Mouse (Mus musculus): ENCODE data around the gene Fermt2. TPM values are rescaled to one million over a fixed set of nuclear protein-coding genes. Genes with fewer than 3 reads are reported as not detected.
"Not testable (repeated sequence)": the region's sequence is repeated elsewhere in the genome, so short reads cannot be mapped to it uniquely, and the experiment has no call there.

Fermt2 gene
- polyA plus RNA-seq, 1 experiment from 2014 or later: 60.5 TPM

GRCm38 (mm10) chr14:45507032-45507431 lies 22.9 kb downstream of the Fermt2 start:
- Histone ChIP-seq H3K4me1 (peaks cover 18% of the 10 kb centered on the region), H3K9me3 (replicated peaks) (no peaks in the 10 kb centered on the region), H3K36me3 (ENCODE audit: poor library complexity, severe bottlenecking) (peaks cover 17% of the 10 kb centered on the region), H3K9ac (0 out of 2 replicates have a peak overlapping the region, but pooled peaks have one; percentile 21), H3K4me3 (no peak overlapping the region), H3K27me3 (no peaks in the 10 kb centered on the region), H3K4me2 (no peak overlapping the region), H3K27ac (peak overlapping the region; percentile 64)
- 18% methylated on average over 6 of the region's 6 CpGs for WGBS
- ATAC-seq: peak; percentile 33; the same call in 1 of the 2 replicates

DNA sequence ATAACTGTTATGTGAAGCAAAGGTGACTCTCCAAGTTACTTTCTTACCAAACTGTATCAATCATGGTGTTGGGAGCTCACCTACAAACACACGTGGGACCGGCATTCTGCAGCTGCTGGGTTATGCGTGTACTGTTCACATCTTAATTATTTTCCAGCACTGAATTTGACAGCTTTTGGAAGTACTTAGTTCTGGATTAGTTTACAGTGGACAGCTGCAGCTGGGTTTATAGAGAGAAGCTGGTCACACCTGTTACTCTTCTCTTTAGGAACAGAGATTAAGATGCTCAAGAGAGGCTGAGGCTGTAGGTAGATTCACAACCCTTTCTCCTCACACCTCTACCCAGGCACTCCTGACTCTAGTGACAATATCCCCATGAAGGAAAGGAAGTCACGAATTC lies 23.8 kb downstream of the Fermt2 start:
- ATAC-seq: no peak
- Histone ChIP-seq H3K4me2 (no peak overlapping the region), H3K4me1 (peaks cover 18% of the 10 kb centered on the region), H3K4me3 (no peak overlapping the region), H3K9ac (no peak overlapping the region), H3K36me3 (ENCODE audit: poor library complexity, severe bottlenecking) (peaks cover 17% of the 10 kb centered on the region), H3K27me3 (no peaks in the 10 kb centered on the region), H3K27ac (no peak overlapping the region), H3K9me3 (replicated peaks) (no peaks in the 10 kb centered on the region)
- WGBS: 97% methylated on average over 4 of the region's 4 CpGs

DNA sequence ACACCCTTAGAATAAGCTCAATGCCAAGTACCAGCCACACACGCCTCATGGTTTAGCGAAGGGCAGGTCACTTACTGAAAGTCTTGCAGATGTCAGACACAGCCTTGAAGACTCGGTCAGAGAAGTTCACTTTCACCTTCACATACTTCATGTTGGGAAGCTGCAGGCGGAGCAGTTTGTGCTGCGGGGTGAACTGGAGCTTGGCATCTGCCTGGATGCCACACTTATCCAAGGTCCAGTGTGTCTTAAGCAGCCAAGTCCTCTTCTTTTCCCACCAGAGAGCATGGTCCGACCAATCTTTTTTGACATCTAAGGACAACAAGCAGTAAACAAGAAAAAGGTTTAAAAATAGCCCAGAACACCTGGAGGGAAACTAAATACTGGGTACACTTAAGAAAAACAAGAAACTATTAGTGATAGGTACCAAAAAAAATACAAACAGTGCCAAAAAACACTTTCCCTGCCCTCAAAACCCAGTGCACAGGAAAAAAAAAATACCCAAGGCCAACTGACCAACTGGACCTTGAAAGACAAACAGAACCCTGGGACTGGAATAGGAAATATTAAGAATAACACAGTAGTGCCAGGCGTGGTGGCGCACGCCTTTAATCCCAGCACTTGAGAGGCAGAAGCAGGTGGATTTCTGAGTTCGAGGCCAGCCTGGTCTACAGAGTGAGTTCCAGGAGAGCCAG lies 25.4 kb downstream of the Fermt2 start:
- 89% methylated on average over 10 of the region's 10 CpGs for WGBS
- H3K9ac ChIP-seq: no peak overlapping the region
- H3K36me3 ChIP-seq (ENCODE audit: poor library complexity, severe bottlenecking): peaks cover 22% of the 10 kb centered on the region
- no peaks in the 10 kb centered on the region for H3K27me3 ChIP-seq
- no peaks in the 10 kb centered on the region for H3K9me3 ChIP-seq (replicated peaks)
- H3K27ac ChIP-seq: no peak overlapping the region
- no peak for ATAC-seq
- no peak overlapping the region for H3K4me2 ChIP-seq
- peaks cover 22% of the 10 kb centered on the region for H3K4me1 ChIP-seq
- no peak overlapping the region for H3K4me3 ChIP-seq

DNA sequence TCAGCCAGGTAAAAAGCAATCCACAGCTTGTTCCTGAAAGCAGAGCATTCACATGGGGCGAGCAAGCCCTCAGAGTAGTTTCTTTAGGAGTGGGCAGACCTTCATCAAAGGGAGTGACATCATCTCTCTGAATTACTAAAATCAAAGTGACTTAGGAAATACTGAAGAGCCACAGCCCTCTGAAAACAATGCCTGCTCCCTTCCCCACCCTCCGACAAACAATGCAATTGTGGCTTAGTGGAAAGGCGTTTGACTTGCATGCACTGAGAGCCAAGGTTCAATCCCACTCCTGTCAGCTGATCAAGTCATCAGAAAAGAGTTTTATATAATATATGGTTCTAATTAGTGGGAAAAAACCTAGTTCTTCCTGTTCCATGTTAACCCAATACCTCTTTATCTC lies 26.0 kb downstream of the Fermt2 start:
- Histone ChIP-seq H3K27ac (no peak overlapping the region), H3K4me2 (no peak overlapping the region), H3K4me1 (peaks cover 22% of the 10 kb centered on the region), H3K4me3 (no peak overlapping the region), H3K9ac (no peak overlapping the region), H3K36me3 (ENCODE audit: poor library complexity, severe bottlenecking) (peaks cover 23% of the 10 kb centered on the region), H3K27me3 (no peaks in the 10 kb centered on the region), H3K9me3 (replicated peaks) (no peaks in the 10 kb centered on the region)
- WGBS: 68% methylated on average over 3 of the region's 3 CpGs
- no peak for ATAC-seq

DNA sequence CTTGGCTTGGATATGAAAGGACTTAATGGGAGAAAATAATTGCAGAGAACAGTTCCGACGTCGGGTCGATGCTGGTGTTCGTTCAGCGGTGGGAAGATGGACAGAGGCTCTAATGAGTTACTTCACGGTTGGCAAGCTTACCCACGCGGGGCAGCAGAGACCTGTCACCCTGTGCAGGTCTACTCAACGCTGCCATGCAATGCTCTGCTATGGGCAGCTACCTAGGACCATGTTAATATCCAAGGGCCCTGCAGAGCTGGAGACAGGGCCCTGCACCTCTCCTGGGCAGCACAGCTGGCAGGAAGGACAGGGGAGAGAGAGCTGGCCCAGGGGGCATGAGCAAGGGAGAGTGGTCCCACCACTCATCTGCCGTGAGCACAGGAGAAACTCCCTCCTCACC lies 29.9 kb downstream of the Fermt2 start:
- H3K36me3 ChIP-seq (ENCODE audit: poor library complexity, severe bottlenecking): peaks cover 44% of the 10 kb centered on the region
- no peak overlapping the region for H3K9ac ChIP-seq
- no peak overlapping the region for H3K4me3 ChIP-seq
- 0 out of 2 replicates have a peak, but pooled peaks cover 4% of the 10 kb centered on the region for H3K9me3 ChIP-seq (replicated peaks)
- 73% methylated on average over 11 of the region's 11 CpGs for WGBS
- ATAC-seq: 0 out of 2 replicates have a peak, but pooled peaks have one; percentile 19
- H3K27ac ChIP-seq: no peak overlapping the region
- H3K4me2 ChIP-seq: no peak overlapping the region
- peaks cover 4% of the 10 kb centered on the region; the same call in 1 of the 2 replicates for H3K4me1 ChIP-seq
- H3K27me3 ChIP-seq: no peaks in the 10 kb centered on the region

DNA sequence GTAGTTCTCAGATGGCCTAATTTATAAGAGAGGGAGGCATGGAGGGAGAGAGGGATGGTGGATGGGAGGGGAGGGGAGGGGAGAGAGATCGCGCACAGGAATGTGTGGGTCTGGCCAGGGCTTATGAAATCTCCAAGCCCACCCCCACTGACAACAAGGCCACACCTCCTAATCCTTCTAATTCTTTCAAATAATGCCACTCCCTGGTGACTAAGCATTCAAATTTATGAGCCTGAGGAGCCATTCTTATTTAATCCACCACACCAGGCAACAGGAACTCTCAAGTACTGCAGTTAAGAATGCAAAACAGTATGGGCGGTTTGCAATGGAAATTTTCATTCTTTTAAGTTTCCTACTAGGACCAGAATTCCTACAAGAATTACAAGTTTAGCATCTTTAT lies 32.8 kb downstream of the Fermt2 start:
- Histone ChIP-seq H3K9me3 (replicated peaks) (peaks cover 7% of the 10 kb centered on the region; the same call in 1 of the 2 replicates), H3K4me3 (no peak overlapping the region), H3K36me3 (ENCODE audit: poor library complexity, severe bottlenecking) (peaks cover 43% of the 10 kb centered on the region), H3K4me1 (peaks cover 4% of the 10 kb centered on the region; the same call in 1 of the 2 replicates), H3K27me3 (no peaks in the 10 kb centered on the region), H3K4me2 (no peak overlapping the region), H3K27ac (no peak overlapping the region), H3K9ac (no peak overlapping the region)
- no peak for ATAC-seq
- 87% methylated on average over 3 of the region's 3 CpGs for WGBS

DNA sequence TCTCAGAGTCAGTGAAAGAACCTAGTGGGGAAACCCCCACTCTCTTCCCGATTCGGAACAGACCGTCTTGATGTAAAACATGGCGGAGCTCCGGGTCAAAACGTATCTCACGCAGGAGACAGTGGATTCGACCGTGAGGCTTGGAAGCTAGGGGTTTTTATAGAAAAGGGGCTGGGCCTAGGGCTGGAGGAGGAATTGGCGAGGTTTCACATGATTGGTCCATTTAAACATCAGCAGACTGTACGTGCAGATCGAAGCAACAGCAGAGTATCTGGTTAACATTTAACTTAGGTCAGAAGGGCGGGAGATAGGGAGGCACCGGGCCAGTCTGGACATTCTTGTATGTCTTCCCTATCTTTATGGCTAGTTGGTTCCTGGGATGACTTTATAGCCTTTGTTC lies 34.1 kb downstream of the Fermt2 start:
- H3K4me3 ChIP-seq; H3K4me2 ChIP-seq; ATAC-seq; H3K4me1 ChIP-seq; H3K9me3 ChIP-seq (replicated peaks); H3K9ac ChIP-seq; H3K27me3 ChIP-seq; H3K27ac ChIP-seq: not testable (repeated sequence)
- WGBS: 96% methylated on average over 14 of the region's 14 CpGs
- H3K36me3 ChIP-seq (ENCODE audit: poor library complexity, severe bottlenecking): peaks cover 43% of the 10 kb centered on the region

DNA sequence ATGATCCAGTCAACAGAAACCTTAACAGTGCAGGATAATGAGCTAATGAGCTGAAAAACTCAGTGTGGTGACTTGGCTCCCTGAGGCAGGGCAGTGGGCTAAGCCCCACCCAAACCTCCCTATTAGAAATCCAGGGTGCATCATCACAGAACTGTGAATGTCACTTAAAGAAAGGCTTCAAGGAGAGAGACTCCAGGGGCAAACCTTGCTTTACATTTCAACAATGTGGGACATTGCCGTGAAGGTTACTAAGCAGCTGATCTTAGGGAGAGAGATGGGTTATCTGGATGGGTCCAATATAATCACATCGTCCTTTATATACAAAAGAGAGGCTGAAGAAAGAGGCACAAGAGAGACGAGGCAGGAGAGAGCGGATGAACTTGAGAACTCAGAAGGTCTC lies 36.0 kb downstream of the Fermt2 start:
- Histone ChIP-seq H3K27me3 (no peaks in the 10 kb centered on the region), H3K36me3 (ENCODE audit: poor library complexity, severe bottlenecking) (peaks cover 37% of the 10 kb centered on the region), H3K4me2 (no peak overlapping the region), H3K9ac (no peak overlapping the region), H3K4me1 (no peaks in the 10 kb centered on the region), H3K27ac (no peak overlapping the region), H3K4me3 (no peak overlapping the region), H3K9me3 (replicated peaks) (peaks cover 9% of the 10 kb centered on the region; the same call in 1 of the 2 replicates)
- no peak for ATAC-seq
- 89% methylated on average over 4 of the region's 4 CpGs for WGBS

DNA sequence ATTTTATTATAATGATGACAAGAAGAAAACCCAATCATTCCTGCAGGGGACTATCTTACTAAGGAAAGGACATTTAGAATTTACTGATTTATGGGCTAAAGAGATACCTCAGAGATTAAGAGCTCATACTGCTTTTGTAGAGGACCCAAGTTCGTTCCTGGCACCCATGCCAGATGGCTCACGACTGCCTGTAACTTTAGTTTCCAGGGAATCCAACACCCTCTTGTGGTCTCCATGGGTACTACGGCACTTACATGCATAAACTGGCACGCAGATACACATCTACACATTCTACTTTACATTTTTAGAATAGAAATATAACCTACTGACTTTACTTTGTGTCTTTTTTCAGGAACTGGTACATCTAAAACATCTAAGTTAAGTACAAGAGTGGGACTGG lies 37.2 kb downstream of the Fermt2 start:
- Histone ChIP-seq H3K4me3 (no peak overlapping the region), H3K4me2 (no peak overlapping the region), H3K4me1 (no peaks in the 10 kb centered on the region), H3K9me3 (replicated peaks) (peaks cover 5% of the 10 kb centered on the region; the same call in 1 of the 2 replicates), H3K27me3 (no peaks in the 10 kb centered on the region), H3K27ac (no peak overlapping the region), H3K36me3 (ENCODE audit: poor library complexity, severe bottlenecking) (peaks cover 24% of the 10 kb centered on the region), H3K9ac (no peak overlapping the region)
- no peak for ATAC-seq
- 96% methylated on average over 4 of the region's 4 CpGs for WGBS

- H3K27me3 ChIP-seq: no peaks in the 10 kb centered on the region
- peaks cover 25% of the 10 kb centered on the region for H3K36me3 ChIP-seq (ENCODE audit: poor library complexity, severe bottlenecking)
- no peak overlapping the region for H3K4me2 ChIP-seq
- H3K27ac ChIP-seq: no peak overlapping the region
- H3K4me1 ChIP-seq: no peaks in the 10 kb centered on the region
- no peak overlapping the region for H3K4me3 ChIP-seq
- no peak overlapping the region for H3K9ac ChIP-seq
- WGBS: 89% methylated on average over 4 of the region's 4 CpGs
- H3K9me3 ChIP-seq (replicated peaks): peaks cover 5% of the 10 kb centered on the region; the same call in 1 of the 2 replicates
- ATAC-seq: no peak
Observed at GRCm38 (mm10) chr14:45492038-45492437, 37.9 kb downstream of the Fermt2 start.

DNA sequence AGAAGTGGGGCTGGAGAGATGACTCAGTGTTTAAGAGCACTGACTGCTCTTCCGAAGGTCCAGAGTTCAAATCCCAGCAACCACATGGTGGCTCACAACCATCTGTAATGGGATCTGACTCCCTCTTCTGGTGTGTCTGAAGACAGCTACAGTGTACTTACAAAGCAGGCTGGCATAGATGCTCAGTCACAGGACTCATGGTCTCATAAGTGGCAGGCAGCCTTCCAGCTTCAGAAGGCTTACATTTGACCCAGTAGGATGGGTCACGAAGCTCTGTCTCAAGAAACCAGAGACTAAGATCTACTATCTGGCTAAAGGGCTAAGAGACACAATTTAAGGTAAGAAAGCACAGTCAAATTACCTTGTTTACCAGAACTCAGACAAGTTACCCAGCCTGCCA lies 42.7 kb downstream of the Fermt2 start:
- H3K27ac ChIP-seq; H3K9me3 ChIP-seq (replicated peaks); H3K4me2 ChIP-seq; H3K27me3 ChIP-seq; ATAC-seq; H3K4me3 ChIP-seq; H3K9ac ChIP-seq; H3K4me1 ChIP-seq: not testable (repeated sequence)
- 97% methylated on average over 2 of the region's 2 CpGs for WGBS
- H3K36me3 ChIP-seq (ENCODE audit: poor library complexity, severe bottlenecking): peaks cover 16% of the 10 kb centered on the region

- H3K9me3 ChIP-seq (replicated peaks); H3K9ac ChIP-seq; H3K4me1 ChIP-seq; ATAC-seq; H3K27me3 ChIP-seq; H3K4me2 ChIP-seq; H3K27ac ChIP-seq; H3K4me3 ChIP-seq: not testable (repeated sequence)
- peaks cover 42% of the 10 kb centered on the region for H3K36me3 ChIP-seq (ENCODE audit: poor library complexity, severe bottlenecking)
- WGBS: 95% methylated on average over 11 of the region's 11 CpGs
Observed at GRCm38 (mm10) chr14:45483361-45483760, 46.6 kb downstream of the Fermt2 start.
